Mouse (Mus musculus): ENCODE measurements around the gene Vars. TPM values are rescaled to one million over a fixed set of nuclear protein-coding genes. Genes with fewer than 3 reads are reported as not detected.
"Not testable (repeated sequence)": the region's sequence is repeated elsewhere in the genome, so short reads cannot be mapped to it uniquely, and the experiment has no call there.

The Vars gene
- total RNA-seq, 4 experiments from 2014 or later: 37.3 to 42.8 (median 41.0) TPM

GRCm38 (mm10) chr17:34971694-34972068 lies 29.1 kb upstream of the Vars start:
- DNase-seq (ENCODE audit: low spot score in 2 of 2): not testable (repeated sequence)

- DNase-seq (ENCODE audit: low spot score in 2 of 2): peak; percentile 79 to 82
These were observed 28.6 kb upstream of the Vars start, which contains the start of the genes Hspa1a and Hspa1l for GRCm38 (mm10) chr17:34972069-34972749. Gene Hspa1a, minus strand, starts transcription at chr17:34972156. Gene Hspa1l, plus strand, starts transcription at chr17:34972703.

GRCm38 (mm10) chr17:34975581-34976492 lies 24.9 kb upstream of the Vars start:
- DNase-seq (ENCODE audit: low spot score in 2 of 2): no peak

GRCm38 (mm10) chr17:34977000-34977399 lies 23.8 kb upstream of the Vars start:
- DNase-seq (ENCODE audit: low spot score in 2 of 2): no peak

GRCm38 (mm10) chr17:34978239-34978638 lies 22.5 kb upstream of the Vars start:
- DNase-seq (ENCODE audit: low spot score in 2 of 2): no peak

- no peak for DNase-seq (ENCODE audit: low spot score in 2 of 2)
These were observed 21.2 kb upstream of the Vars start for GRCm38 (mm10) chr17:34979631-34980030.

- no peak for DNase-seq (ENCODE audit: low spot score in 2 of 2)
These were observed 20.1 kb upstream of the Vars start for GRCm38 (mm10) chr17:34980655-34981054.

GRCm38 (mm10) chr17:34981690-34982180 lies 19.1 kb upstream of the Vars start, which contains the start of gene Lsm2:
Gene Lsm2, plus strand, starts transcription at chr17:34981862.
- DNase-seq (ENCODE audit: low spot score in 2 of 2): peak; percentile 81 to 86

GRCm38 (mm10) chr17:34982328-34982727 lies 18.5 kb upstream of the Vars start:
- DNase-seq (ENCODE audit: low spot score in 2 of 2): no peak

GRCm38 (mm10) chr17:34984218-34984617 lies 16.6 kb upstream of the Vars start:
- DNase-seq (ENCODE audit: low spot score in 2 of 2): no peak

- no peak for DNase-seq (ENCODE audit: low spot score in 2 of 2)
These were observed 6.0 kb upstream of the Vars start for GRCm38 (mm10) chr17:34994751-34995150.

GRCm38 (mm10) chr17:34995192-34995591 lies 5.6 kb upstream of the Vars start:
- not testable (repeated sequence) for DNase-seq (ENCODE audit: low spot score in 2 of 2)

GRCm38 (mm10) chr17:34995927-34996326 lies 4.9 kb upstream of the Vars start:
- not testable (repeated sequence) for DNase-seq (ENCODE audit: low spot score in 2 of 2)

GRCm38 (mm10) chr17:34996411-34997141 lies 4.2 kb upstream of the Vars start:
- no peak for DNase-seq (ENCODE audit: low spot score in 2 of 2)

GRCm38 (mm10) chr17:34997142-34997483 lies 3.7 kb upstream of the Vars start:
- DNase-seq (ENCODE audit: low spot score in 2 of 2): no peak

GRCm38 (mm10) chr17:34998526-34999430 lies 2.0 kb upstream of the Vars start:
- DNase-seq (ENCODE audit: low spot score in 2 of 2): no peak

GRCm38 (mm10) chr17:34999871-35000716 lies 693 bp upstream of the Vars start:
- DNase-seq (ENCODE audit: low spot score in 2 of 2): not testable (repeated sequence)

GRCm38 (mm10) chr17:35001452-35002152 lies 815 bp downstream of the Vars start:
- DNase-seq (ENCODE audit: low spot score in 2 of 2): no peak
